Mouse (Mus musculus) spleen, postnatal 4 days (tissue): ENCODE measurements around the gene Syk.
A peak's percentile ranks its signal among the peaks of the same experiment; 100 is the strongest.

Experiments used
- DNase-seq, 2 experiments: peaks; one replicate each; pipeline ENCODE4 v3.0.0; 2022; ENCODE audit warnings: low spot score in 2 of 2

The Syk gene

GRCm38 (mm10) chr13:52582878-52583661 lies at the start of gene Syk:
TSS of gene Syk (plus strand) at chr13:52583173.
- DNase-seq, result peak; percentile 71 to 86

GRCm38 (mm10) chr13:52533644-52534043 lies 49.3 kb upstream of the Syk start:
- DNase-seq, result no peak

- peak; percentile 68 to 89 for DNase-seq
Observed at GRCm38 (mm10) chr13:52535542-52535941, 47.4 kb upstream of the Syk start.

- DNase-seq, result no peak
Observed at GRCm38 (mm10) chr13:52537754-52538587, 45.0 kb upstream of the Syk start.

GRCm38 (mm10) chr13:52538588-52539116 lies 44.3 kb upstream of the Syk start:
- no peak for DNase-seq

GRCm38 (mm10) chr13:52539461-52539860 lies 43.5 kb upstream of the Syk start:
- DNase-seq, result peak; percentile 27 to 70

GRCm38 (mm10) chr13:52541385-52542035 lies 41.5 kb upstream of the Syk start:
- no peak for DNase-seq

- DNase-seq, result no peak
Observed at GRCm38 (mm10) chr13:52542036-52542526, 40.9 kb upstream of the Syk start.

- DNase-seq, result no peak
Observed at GRCm38 (mm10) chr13:52542636-52543035, 40.3 kb upstream of the Syk start.

- no peak for DNase-seq
Observed at GRCm38 (mm10) chr13:52546288-52546687, 36.7 kb upstream of the Syk start.

- no peak for DNase-seq
Observed at GRCm38 (mm10) chr13:52550690-52551193, 32.2 kb upstream of the Syk start.

GRCm38 (mm10) chr13:52551275-52551674 lies 31.7 kb upstream of the Syk start:
- no peak for DNase-seq

GRCm38 (mm10) chr13:52552822-52553477 lies 30.0 kb upstream of the Syk start:
- DNase-seq, result no peak

- DNase-seq, result no peak
Observed at GRCm38 (mm10) chr13:52554722-52555121, 28.3 kb upstream of the Syk start.

GRCm38 (mm10) chr13:52557421-52557820 lies 25.6 kb upstream of the Syk start:
- no peak for DNase-seq

GRCm38 (mm10) chr13:52561367-52562165 lies 21.4 kb upstream of the Syk start:
- no peak for DNase-seq

GRCm38 (mm10) chr13:52562166-52562571 lies 20.8 kb upstream of the Syk start:
- no peak for DNase-seq

GRCm38 (mm10) chr13:52565103-52565739 lies 17.8 kb upstream of the Syk start:
- no peak for DNase-seq

- no peak for DNase-seq
Observed at GRCm38 (mm10) chr13:52566188-52566760, 16.7 kb upstream of the Syk start.
